Mouse (Mus musculus) heart, postnatal 0 days (tissue): ENCODE measurements at regions not wholly inside any gene's neighbourhood (a gene's known extent, or its start where the extent isn't known, plus 50 kb on each side); places are given as distances from the start of the nearest gene placed in this dataset.

Source experiments
- CTCF ChIP-seq: IDR thresholded peaks from 2 replicates; pipeline ENCODE4 v1.5.1; 2016; ENCODE audit warnings: antibody characterized with exemption, control low read depth, low read depth
- EP300 ChIP-seq: IDR thresholded peaks from 2 replicates; pipeline ENCODE4 v1.6.1; 2016; ENCODE audit warnings: antibody characterized with exemption, low read depth

DNA sequence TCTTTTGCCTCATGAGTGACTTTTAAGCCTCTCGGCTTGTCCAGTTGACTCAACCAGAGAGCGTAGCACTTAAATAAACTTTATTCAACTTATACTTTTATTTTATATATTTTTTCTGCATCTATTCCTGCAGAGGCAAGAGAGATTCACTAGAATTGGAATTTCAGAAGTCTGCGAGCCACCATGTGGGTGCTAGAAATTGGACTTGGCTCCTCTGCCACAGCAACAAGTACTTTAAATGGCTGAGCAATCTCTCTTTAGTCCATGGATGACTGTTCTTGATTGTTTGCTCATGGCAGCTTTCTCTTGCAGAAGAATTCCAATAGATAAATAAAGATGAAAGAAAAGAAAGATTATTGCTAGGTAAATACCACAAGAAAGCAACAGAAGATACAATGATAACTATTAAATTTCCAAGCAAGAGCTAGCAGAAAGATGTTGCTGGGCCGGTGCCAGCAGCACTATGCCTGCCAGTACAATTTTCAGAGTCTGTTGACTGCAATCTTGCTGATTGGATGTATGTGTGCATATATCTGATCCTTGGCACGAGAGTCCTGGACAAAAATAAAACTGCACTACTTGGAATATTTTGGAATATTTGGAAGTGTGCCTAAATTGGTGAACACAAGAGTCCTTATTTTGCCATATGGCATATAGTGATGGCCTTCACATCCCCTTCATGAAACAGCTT is 542.6 kb upstream of the A830018L16Rik start:
- TF ChIP-seq CTCF (no peak), EP300 (no peak)
